Mouse (Mus musculus) myocyte (in vitro differentiated cells): ENCODE measurements around the gene Fosb. TPM values are rescaled to one million over a fixed set of nuclear protein-coding genes. Genes with fewer than 3 reads are reported as not detected.

Source experiments
- H3K27me3 ChIP-seq: one replicate; pipeline ENCODE4 v1.6.1; 2011; ENCODE audit not compliant: control insufficient read depth, insufficient read depth, insufficient read length
- H3K36me3 ChIP-seq: one replicate; pipeline ENCODE4 v1.6.1; 2011; ENCODE audit not compliant: control insufficient read depth, insufficient read depth
- H3K4me2 ChIP-seq: one replicate; pipeline ENCODE4 v1.6.1; 2011; ENCODE audit warnings: low read depth, control low read depth
- H3K4me3 ChIP-seq: one replicate; pipeline ENCODE4 v1.5.1; 2011; ENCODE audit warnings: mild to moderate bottlenecking, control low read depth, moderate library complexity
- H3K79me2 ChIP-seq: one replicate; pipeline ENCODE4 v1.6.1; 2011; ENCODE audit not compliant: control insufficient read depth, insufficient read depth
- H3ac ChIP-seq: one replicate; pipeline ENCODE4 v1.6.1; 2011; ENCODE audit not compliant: control insufficient read depth, insufficient read length
- CEBPB ChIP-seq: IDR thresholded peaks from 2 replicates; pipeline ENCODE4 v1.6.1; 2011; ENCODE audit warnings: mild to moderate bottlenecking, moderate library complexity; ENCODE audit not compliant: poor library complexity, insufficient read depth, severe bottlenecking
- E2F4 ChIP-seq: IDR thresholded peaks from one replicate; pipeline ENCODE4 v1.6.1; 2011; ENCODE audit warnings: mild to moderate bottlenecking, control low read depth, moderate library complexity; ENCODE audit not compliant: insufficient read depth
- MAX ChIP-seq: IDR thresholded peaks from one replicate; pipeline ENCODE4 v1.6.1; 2011; ENCODE audit warnings: low read depth, mild to moderate bottlenecking, control low read depth
- MYOD1 ChIP-seq, 3 experiments: IDR thresholded peaks; one replicate each; pipeline ENCODE4 v1.6.1; 2011; ENCODE audit warnings: control low read depth in 2 of 3, low read depth in 2 of 3, mild to moderate bottlenecking in 2 of 3, moderate library complexity in 1 of 3; ENCODE audit not compliant: insufficient read length in 2 of 3, control insufficient read depth in 1 of 3
- MYOG ChIP-seq, 3 experiments: IDR thresholded peaks; one replicate each; pipeline ENCODE4 v1.6.1; 2011; ENCODE audit warnings: control low read depth in 2 of 3, low read depth in 2 of 3, mild to moderate bottlenecking in 2 of 3; ENCODE audit not compliant: insufficient read length in 2 of 3, control insufficient read depth in 1 of 3, insufficient read depth in 1 of 3
- POLR2A ChIP-seq: IDR thresholded peaks from one replicate; pipeline ENCODE4 v1.6.1; 2011; ENCODE audit warnings: low read depth, mild to moderate bottlenecking, control low read depth, moderate library complexity; ENCODE audit not compliant: insufficient read length
- POLR2AphosphoS2 ChIP-seq: IDR thresholded peaks from one replicate; pipeline ENCODE4 v1.6.1; 2011; ENCODE audit warnings: low read depth, control low read depth; ENCODE audit not compliant: insufficient read length
- REST ChIP-seq: IDR thresholded peaks from one replicate; pipeline ENCODE4 v1.6.1; 2011; ENCODE audit warnings: mild to moderate bottlenecking, control low read depth, moderate library complexity; ENCODE audit not compliant: insufficient read depth, insufficient read length
- SRF ChIP-seq: IDR thresholded peaks from one replicate; pipeline ENCODE4 v1.6.1; 2011; ENCODE audit warnings: low read depth; ENCODE audit not compliant: control insufficient read depth, insufficient read length
- TCF12 ChIP-seq: IDR thresholded peaks from one replicate; pipeline ENCODE4 v1.6.1; 2011; ENCODE audit warnings: mild to moderate bottlenecking, control low read depth; ENCODE audit not compliant: poor library complexity, insufficient read depth, severe bottlenecking
- TCF3 ChIP-seq: IDR thresholded peaks from one replicate; pipeline ENCODE4 v1.6.1; 2011; ENCODE audit warnings: low read depth, control low read depth; ENCODE audit not compliant: insufficient read length
- USF1 ChIP-seq: IDR thresholded peaks from one replicate; pipeline ENCODE4 v1.6.1; 2011; ENCODE audit warnings: low read depth, mild to moderate bottlenecking, control low read depth, moderate library complexity
- polyA plus RNA-seq: library from polyadenylated mRNA; unstranded; fragments of >200 nt; fragmentation: generic; extraction: Trizol; gene quantifications from one replicate; pipeline ENCODE4 v1.2.1, GENCODE M21; 2012; ENCODE audit warnings: missing spikeins

Gene Fosb
- polyA plus RNA-seq, 1 experiment, result 0.82 TPM

- H3K36me3 ChIP-seq, result no peaks in the 10 kb centered on the region
- H3ac ChIP-seq, result no peak overlapping the region
- no peaks in the 10 kb centered on the region for H3K79me2 ChIP-seq
- no peaks in the 10 kb centered on the region for H3K27me3 ChIP-seq
- H3K4me3 ChIP-seq, result no peak overlapping the region
- no peak for TF ChIP-seq USF1
- TF ChIP-seq CEBPB, result no peak
- H3K4me2 ChIP-seq, result no peak overlapping the region
Measured at GRCm38 (mm10) chr7:19321464-19321863, 11.6 kb upstream of the Fosb start.

GRCm38 (mm10) chr7:19320637-19321036 is 10.8 kb upstream of the Fosb start:
- Histone ChIP-seq H3K36me3 (no peaks in the 10 kb centered on the region), H3K79me2 (no peaks in the 10 kb centered on the region), H3K27me3 (no peaks in the 10 kb centered on the region), H3ac (no peak overlapping the region), H3K4me3 (no peak overlapping the region), H3K4me2 (peak overlapping the region; percentile 89)
- no peak for TF ChIP-seq MYOD1 (IDR thresholded peaks at IDR 0.05; ENCODE audit: control insufficient read depth in 1 of 3, insufficient read length in 2 of 3, low read depth in 2 of 3)
- no peak for TF ChIP-seq MAX
- no peak for TF ChIP-seq CEBPB
- no peak for TF ChIP-seq MYOG (IDR thresholded peaks at IDR 0.05; ENCODE audit: control insufficient read depth in 1 of 3, insufficient read depth in 1 of 3, insufficient read length in 2 of 3, low read depth in 2 of 3)
- TF ChIP-seq SRF, result no peak
- TF ChIP-seq USF1, result no peak
- no peak for TF ChIP-seq TCF12
- TF ChIP-seq E2F4, result no peak
- TF ChIP-seq POLR2AphosphoS2, result no peak
- no peak for TF ChIP-seq POLR2A
- TF ChIP-seq REST, result no peak
- TF ChIP-seq TCF3, result no peak

GRCm38 (mm10) chr7:19319906-19320305 is 10.1 kb upstream of the Fosb start:
- peak overlapping the region; percentile 89 for H3K4me2 ChIP-seq
- H3ac ChIP-seq, result no peak overlapping the region
- no peaks in the 10 kb centered on the region for H3K79me2 ChIP-seq
- TF ChIP-seq CEBPB (no peak), POLR2AphosphoS2 (peak; percentile 64), MYOD1 (IDR thresholded peaks at IDR 0.05; ENCODE audit: control insufficient read depth in 1 of 3, insufficient read length in 2 of 3, low read depth in 2 of 3) (peak in 1 of 3 experiments; percentile 36), POLR2A (peak; percentile 67)
- no peak overlapping the region for H3K4me3 ChIP-seq
- no peaks in the 10 kb centered on the region for H3K27me3 ChIP-seq
- H3K36me3 ChIP-seq, result no peaks in the 10 kb centered on the region

- TF ChIP-seq MYOG (IDR thresholded peaks at IDR 0.05; ENCODE audit: control insufficient read depth in 1 of 3, insufficient read depth in 1 of 3, insufficient read length in 2 of 3, low read depth in 2 of 3) (no peak), TCF3 (no peak), POLR2A (no peak), SRF (no peak), USF1 (no peak), MAX (no peak), TCF12 (no peak), REST (no peak), E2F4 (no peak), CEBPB (no peak), POLR2AphosphoS2 (no peak)
- Histone ChIP-seq H3K4me3 (no peak overlapping the region), H3K36me3 (no peaks in the 10 kb centered on the region), H3K4me2 (peak overlapping the region; percentile 89), H3ac (no peak overlapping the region), H3K27me3 (no peaks in the 10 kb centered on the region), H3K79me2 (no peaks in the 10 kb centered on the region)
Measured at GRCm38 (mm10) chr7:19319458-19319857, 9.6 kb upstream of the Fosb start.

- no peak overlapping the region for H3ac ChIP-seq
- TF ChIP-seq E2F4, result no peak
- no peaks in the 10 kb centered on the region for H3K27me3 ChIP-seq
- no peaks in the 10 kb centered on the region for H3K36me3 ChIP-seq
- H3K79me2 ChIP-seq, result no peaks in the 10 kb centered on the region
- H3K4me3 ChIP-seq, result no peak overlapping the region
- H3K4me2 ChIP-seq, result no peak overlapping the region
Measured at GRCm38 (mm10) chr7:19318676-19319075, 8.8 kb upstream of the Fosb start.

GRCm38 (mm10) chr7:19318201-19318600 is 8.3 kb upstream of the Fosb start:
- H3K27me3 ChIP-seq, result no peaks in the 10 kb centered on the region
- H3K79me2 ChIP-seq, result no peaks in the 10 kb centered on the region
- no peaks in the 10 kb centered on the region for H3K36me3 ChIP-seq
- H3K4me3 ChIP-seq, result no peak overlapping the region
- no peak overlapping the region for H3K4me2 ChIP-seq
- no peak for TF ChIP-seq TCF12
- no peak overlapping the region for H3ac ChIP-seq
